In genomic region chr5:136531674-136532365, GRCm38 (mm10) we compare ENCODE assay signal across 10 mouse cellular contexts. TPM values are rescaled to one million over a fixed set of nuclear protein-coding genes. Genes with fewer than 3 reads are reported as not detected.
A peak's percentile ranks its signal among the peaks of the same experiment; 100 is the strongest.
DNase-seq lines count a peak whose midpoint lies in the region; ATAC-seq and TF ChIP-seq lines count a peak whose summit lies in the region.
"Had no signal": no experiment of that assay in that cellular context is flagged by ENCODE, and none has a peak within 500 bp of the region (broad histone marks: within the 10 kb centered on the region; RNA-seq: fewer than 3 reads in every experiment).

No protein-coding gene starts in this region.

- no peaks in the 10 kb centered on the region for H3K27me3 ChIP-seq in heart, postnatal 0 days (ENCODE audit: control insufficient read depth, insufficient read depth, low read length)
- H3K27me3 ChIP-seq in liver, postnatal 0 days (ENCODE audit: insufficient read depth, low read length) = no peaks in the 10 kb centered on the region
- H3K27me3 ChIP-seq in midbrain, embryonic 13.5 days = no peaks in the 10 kb centered on the region

- TF ChIP-seq EP300 in heart, postnatal 0 days (IDR thresholded peaks at IDR 0.05; ENCODE audit: low read depth) = peak; percentile 55; the same call in 1 of the 2 replicates
- no peak for TF ChIP-seq EP300 in liver, postnatal 0 days (IDR thresholded peaks at IDR 0.05; ENCODE audit: low read depth)

- ATAC-seq in heart, postnatal 0 days (ENCODE audit: insufficient read depth, low read depth) = peak; percentile 80
- no peak for ATAC-seq in liver, postnatal 0 days
- ATAC-seq in midbrain, embryonic 13.5 days = no peak

- intact Hi-C loops in heart, postnatal 36 days (cut with DNase I) = no loop called here

- peaks cover 44% of the 10 kb centered on the region for H3K4me1 ChIP-seq in heart, postnatal 0 days (ENCODE audit: control insufficient read depth, insufficient read depth)
- H3K4me1 ChIP-seq in liver, postnatal 0 days (ENCODE audit: insufficient read depth) = peaks cover 22% of the 10 kb centered on the region
- H3K4me1 ChIP-seq in midbrain, embryonic 13.5 days (replicated peaks) = 0 out of 2 replicates have a peak, but pooled peaks cover 8% of the 10 kb centered on the region

- DNase-seq in heart, adult 11 months = peak; percentile 94
- no peak for DNase-seq in heart, postnatal 36 days
- DNase-seq in 3134 (ENCODE audit: extremely low read depth, insufficient read length, low spot score) (peak; percentile 69), NIH3T3 (ENCODE audit: low read depth) (peak; percentile 72)
- peak; percentile 75 for DNase-seq in heart, postnatal 0 days (ENCODE audit: low spot score)
- DNase-seq in liver, postnatal 0 days = no peak
- DNase-seq in lung, adult 18-20 months = no peak
- DNase-seq: kidney, postnatal 4 days had no signal

- no peak overlapping the region for H3K4me2 ChIP-seq in heart, postnatal 0 days (ENCODE audit: low read depth, low read length)
- no peak overlapping the region for H3K4me2 ChIP-seq in liver, postnatal 0 days (ENCODE audit: low read depth, low read length)
- H3K4me2 ChIP-seq in midbrain, embryonic 13.5 days (replicated peaks) = no peak overlapping the region

- H3K9ac ChIP-seq in heart, postnatal 0 days (replicated peaks; ENCODE audit: low read depth, low read length) = peak overlapping the region; percentile 20; the same call in 1 of the 2 replicates
- H3K9ac ChIP-seq in liver, postnatal 0 days (replicated peaks) = no peak overlapping the region
- H3K9ac ChIP-seq in midbrain, embryonic 13.5 days (replicated peaks) = no peak overlapping the region

- 38% methylated on average over 2 of the region's 2 CpGs for WGBS in heart, postnatal 0 days
- WGBS in liver, postnatal 0 days (ENCODE audit: insufficient replicate concordance) = 53% methylated on average over 2 of the region's 2 CpGs
- WGBS in midbrain, embryonic 13.5 days = 86% methylated on average over 2 of the region's 2 CpGs

- TF ChIP-seq CTCF in heart, postnatal 0 days (IDR thresholded peaks at IDR 0.05; ENCODE audit: low read depth) = no peak
- no peak for TF ChIP-seq CTCF in liver, postnatal 0 days (IDR thresholded peaks at IDR 0.05; ENCODE audit: low read depth)

- H3K9me3 ChIP-seq in heart, postnatal 0 days (replicated peaks; ENCODE audit: control insufficient read depth, low read length) = no peaks in the 10 kb centered on the region
- H3K9me3 ChIP-seq in liver, postnatal 0 days (ENCODE audit: low read length) = no peaks in the 10 kb centered on the region
- H3K9me3 ChIP-seq in midbrain, embryonic 13.5 days = no peaks in the 10 kb centered on the region
- H3K9me3 ChIP-seq: forebrain, embryonic 10.5 days had no signal

- H3K4me3 ChIP-seq in heart, postnatal 0 days (ENCODE audit: low read depth, low read length) = no peak overlapping the region
- H3K4me3 ChIP-seq in liver, postnatal 0 days (ENCODE audit: low read depth, low read length) = no peak overlapping the region
- no peak overlapping the region for H3K4me3 ChIP-seq in midbrain, embryonic 13.5 days (replicated peaks)
- H3K4me3 ChIP-seq: forebrain, embryonic 10.5 days had no signal

- H3K36me3 ChIP-seq in heart, postnatal 0 days (replicated peaks; ENCODE audit: control insufficient read depth, insufficient read depth, low read length) = no peaks in the 10 kb centered on the region
- H3K36me3 ChIP-seq in liver, postnatal 0 days (replicated peaks; ENCODE audit: insufficient read depth, low read length) = no peaks in the 10 kb centered on the region
- no peaks in the 10 kb centered on the region for H3K36me3 ChIP-seq in midbrain, embryonic 13.5 days

- peak overlapping the region; percentile 82 for H3K27ac ChIP-seq in heart, postnatal 0 days (ENCODE audit: low read depth)
- no peak overlapping the region for H3K27ac ChIP-seq in liver, postnatal 0 days (ENCODE audit: low read depth)
- no peak overlapping the region for H3K27ac ChIP-seq in midbrain, embryonic 13.5 days
- H3K27ac ChIP-seq: forebrain, embryonic 10.5 days had no signal

RNA-seq across cellular contexts. Expression of gene Cux1, which starts 35.5 kb away (rescaled TPM):
- total RNA-seq in heart, postnatal 36 days (2021) = 10 to 100 TPM; 93.1 to 99.6 TPM
- 89.5 and 118 TPM in 2 replicates for total RNA-seq in heart, postnatal 0 days (2014; rRNA removed; ENCODE audit: low replicate concordance)
- 48.0 and 50.7 TPM in 2 replicates for polyA plus RNA-seq in heart, postnatal 0 days (2015; fragmentation: Nextera tagmentation; extraction: Ambion mirVana)
- polyA plus RNA-seq in liver, postnatal 0 days (2015; fragmentation: Nextera tagmentation; extraction: Ambion mirVana) = 9.2 and 10.7 TPM in 2 replicates
- polyA plus RNA-seq in midbrain, embryonic 13.5 days (2015; fragmentation: Nextera tagmentation; extraction: Ambion mirVana) = 126 TPM in 2 replicates

Comparison
In these comparisons a context has a peak if more than half of its experiments do, and no peak if none do; other contexts are left out.
1. DNase-seq: peak in heart, adult 11 months (single experiment), 3134 (single experiment), NIH3T3 (single experiment) and heart, postnatal 0 days (single experiment); none in heart, postnatal 36 days (0 of 2), liver, postnatal 0 days (single experiment) and lung, adult 18-20 months (0 of 2).